Mouse (Mus musculus): ENCODE results near the gene Tbc1d23.

DNA sequence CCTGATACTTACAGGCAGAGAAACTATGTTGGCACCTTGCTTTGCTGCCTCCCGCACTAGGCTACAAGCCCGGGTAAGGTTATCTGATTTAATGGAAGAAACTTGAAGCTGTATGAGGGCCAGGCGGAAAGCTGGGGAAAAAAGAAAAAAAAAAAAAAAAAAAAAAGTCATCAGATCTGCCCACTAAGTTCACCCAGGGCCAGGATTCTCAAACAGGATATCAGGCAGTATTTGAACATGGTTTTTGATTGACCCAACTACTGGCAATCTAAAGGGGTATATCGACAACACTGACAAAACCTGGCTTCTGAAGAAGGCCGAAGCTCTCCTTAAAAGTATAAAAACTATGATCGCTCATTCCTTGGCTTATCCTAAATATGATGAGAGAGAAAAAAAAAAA lies 65.2 kb downstream of the Tbc1d23 start:
- no peak for TF ChIP-seq POLR2A (IDR thresholded peaks at IDR 0.05; ENCODE audit: borderline replicate concordance, extremely low read depth, insufficient read depth, insufficient read length, poor library complexity, severe bottlenecking)
- no peak for TF ChIP-seq CTCF (IDR thresholded peaks at IDR 0.05; ENCODE audit: borderline replicate concordance, extremely low read depth, insufficient read depth, insufficient read length)

Measured in brain, embryonic 14.5 days (tissue).